Mouse (Mus musculus) forebrain, embryonic 15.5 days (tissue): ENCODE results near the gene H2-Eb2. TPM values are rescaled to one million over a fixed set of nuclear protein-coding genes. Genes with fewer than 3 reads are reported as not detected.

Experiments
- polyA plus RNA-seq: library from polyadenylated mRNA; unstranded; fragments of >200 nt; fragmentation: Nextera tagmentation; extraction: Ambion mirVana; gene quantifications from 2 replicates; pipeline ENCODE4 v1.2.1, GENCODE M21; 2015

H2-Eb2 gene
- polyA plus RNA-seq, 1 experiment from 2014 or later: 0.14 TPM

Other genes with a start within 250 kb of the H2-Eb2 start
- gene H2-Oa, start 233.3 kb upstream of the H2-Eb2 start, polyA plus RNA-seq: 0.15 TPM in 1 of 2 replicates, not detected in the other
- gene H2-DMa, start 206.1 kb upstream of the H2-Eb2 start, polyA plus RNA-seq: 12.9 and 13.0 TPM in 2 replicates
- gene Brd2, start 203.0 kb upstream of the H2-Eb2 start, polyA plus RNA-seq: 132 and 133 TPM in 2 replicates
- gene H2-DMb2, start 182.4 kb upstream of the H2-Eb2 start, polyA plus RNA-seq: 1.0 and 1.4 TPM in 2 replicates
- 0.88 and 0.91 TPM in 2 replicates for gene H2-DMb1, start 172.6 kb upstream of the H2-Eb2 start, polyA plus RNA-seq
- 1.5 and 1.6 TPM in 2 replicates for gene Tap1, start 138.1 kb upstream of the H2-Eb2 start, polyA plus RNA-seq
- 0.73 and 1.1 TPM in 2 replicates for gene Psmb9, start 137.9 kb upstream of the H2-Eb2 start, polyA plus RNA-seq
- gene Psmb8, start 127.9 kb upstream of the H2-Eb2 start, polyA plus RNA-seq: 2.3 and 2.6 TPM in 2 replicates
- gene Tap2, start 122.1 kb upstream of the H2-Eb2 start, polyA plus RNA-seq: 1.3 and 1.7 TPM in 2 replicates
- 0.20 TPM in 1 of 2 replicates, not detected in the other for gene H2-Ob, start 86.8 kb upstream of the H2-Eb2 start, polyA plus RNA-seq
- 0.86 and 1.2 TPM in 2 replicates for gene H2-Ab1, start 68.0 kb upstream of the H2-Eb2 start, polyA plus RNA-seq
- gene H2-Aa, start 37.8 kb upstream of the H2-Eb2 start, polyA plus RNA-seq: 0.23 TPM in 1 of 2 replicates, not detected in the other
- gene H2-Eb1, start 19.8 kb upstream of the H2-Eb2 start, polyA plus RNA-seq: 1.1 and 1.6 TPM in 2 replicates
- gene Btnl2, start 29.2 kb downstream of the H2-Eb2 start, polyA plus RNA-seq: 0.06 TPM in 1 of 2 replicates, not detected in the other
- gene Btnl1, start 51.5 kb downstream of the H2-Eb2 start, polyA plus RNA-seq: not detected in 2 replicates
- 1.5 and 3.3 TPM in 2 replicates for gene BC051142, start 73.2 kb downstream of the H2-Eb2 start, polyA plus RNA-seq
- not detected in 2 replicates for gene Btnl4, start 151.7 kb downstream of the H2-Eb2 start, polyA plus RNA-seq
- gene Btnl6, start 191.7 kb downstream of the H2-Eb2 start, polyA plus RNA-seq: not detected in 2 replicates
- 5.8 and 6.1 TPM in 2 replicates for gene Notch4, start 238.6 kb downstream of the H2-Eb2 start, polyA plus RNA-seq